Mouse (Mus musculus): ENCODE data around the gene Stim2. TPM values are rescaled to one million over a fixed set of nuclear protein-coding genes. Genes with fewer than 3 reads are reported as not detected.

Stim2 gene
- polyA plus RNA-seq, 1 experiment from 2014 or later, result 5.6 TPM

DNA sequence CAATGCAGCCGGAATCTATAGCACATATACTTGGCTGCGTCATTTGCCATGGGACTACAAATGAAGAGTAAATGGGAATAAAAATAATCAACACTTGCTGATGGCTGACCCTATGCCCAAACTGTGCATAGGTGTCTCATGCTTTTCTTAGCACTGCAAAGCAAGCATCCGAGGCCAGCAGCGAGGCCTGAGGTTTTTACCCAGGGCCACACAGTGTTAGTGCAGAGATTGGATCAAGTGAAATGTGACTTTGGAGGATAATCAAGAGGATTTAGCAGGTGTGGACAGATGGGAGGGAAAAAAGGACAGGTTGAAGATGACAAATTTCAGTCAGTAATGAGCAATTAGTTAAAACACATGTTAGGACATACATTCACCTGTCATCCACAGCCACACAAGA, 162.3 kb downstream of the Stim2 start:
- no peak overlapping the region for H3K27ac ChIP-seq
- H3K9ac ChIP-seq, result no peak overlapping the region
- no peaks in the 10 kb centered on the region for H3K27me3 ChIP-seq
- no peaks in the 10 kb centered on the region for H3K9me3 ChIP-seq (replicated peaks)
- no peak overlapping the region for H3K4me2 ChIP-seq
- DNase-seq (no peak), ATAC-seq (ENCODE audit: low read depth) (no peak)
- no peaks in the 10 kb centered on the region for H3K36me3 ChIP-seq
- 71% methylated on average over 4 of the region's 4 CpGs for WGBS (ENCODE audit: insufficient replicate concordance)
- no peaks in the 10 kb centered on the region for H3K4me1 ChIP-seq (replicated peaks)
- no peak overlapping the region for H3K4me3 ChIP-seq (replicated peaks)

DNA sequence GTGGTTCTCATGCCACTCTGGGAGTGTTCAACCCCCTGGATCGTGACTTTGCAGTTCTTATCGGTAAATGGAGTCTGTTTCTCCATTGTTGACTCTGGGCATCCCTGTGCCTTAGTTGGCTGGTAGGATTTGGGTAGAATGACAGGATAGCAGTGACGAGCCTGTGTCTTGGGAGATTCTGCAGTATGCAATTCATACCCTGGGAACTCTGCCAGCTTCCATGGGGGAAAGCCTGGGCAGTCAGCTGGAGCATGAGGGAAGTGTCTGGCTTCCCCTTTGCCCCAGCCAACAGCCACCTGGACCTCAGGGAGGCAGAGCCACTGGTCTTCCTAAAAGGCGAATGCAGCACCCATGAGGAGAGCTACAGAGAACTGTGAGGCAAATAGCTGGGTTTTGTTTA, 165.6 kb downstream of the Stim2 start:
- H3K36me3 ChIP-seq, result no peaks in the 10 kb centered on the region
- DNase-seq (no peak), ATAC-seq (ENCODE audit: low read depth) (no peak)
- no peaks in the 10 kb centered on the region for H3K4me1 ChIP-seq (replicated peaks)
- H3K27me3 ChIP-seq, result no peaks in the 10 kb centered on the region
- no peak overlapping the region for H3K27ac ChIP-seq
- H3K4me2 ChIP-seq, result no peak overlapping the region
- 53% methylated on average over 4 of the region's 4 CpGs for WGBS (ENCODE audit: insufficient replicate concordance)
- H3K9me3 ChIP-seq (replicated peaks), result no peaks in the 10 kb centered on the region
- H3K4me3 ChIP-seq (replicated peaks), result no peak overlapping the region
- no peak overlapping the region for H3K9ac ChIP-seq

Other genes with a start within 250 kb of the Stim2 start
- gene Tbc1d19, start 188.9 kb upstream of the Stim2 start, polyA plus RNA-seq (2015; fragmentation: Nextera tagmentation; extraction: Ambion mirVana), result 6.2 and 7.4 TPM in 2 replicates

Data from liver, embryonic 13.5 days (tissue).